Mouse (Mus musculus): ENCODE measurements around the gene Cdip1. TPM values are rescaled to one million over a fixed set of nuclear protein-coding genes. Genes with fewer than 3 reads are reported as not detected.

The Cdip1 gene
- polyA plus RNA-seq, 1 experiment from 2014 or later: 35.4 TPM

- 75% methylated on average over 1 of the region's 1 CpGs for WGBS
- no peak for ATAC-seq (ENCODE audit: low FRiP score, low TSS enrichment)
- no peak for TF ChIP-seq EP300 (optimal IDR thresholded peaks at IDR 0.05)
- no peak for DNase-seq (ENCODE audit: low spot score)
- Histone ChIP-seq H3K4me2 (replicated peaks; ENCODE audit: low read depth) (no peak overlapping the region), H3K4me1 (replicated peaks; ENCODE audit: control insufficient read depth, insufficient read depth) (0 out of 2 replicates have a peak, but pooled peaks cover 3% of the 10 kb centered on the region), H3K9me3 (ENCODE audit: control insufficient read depth, low read length) (no peaks in the 10 kb centered on the region), H3K4me3 (ENCODE audit: low read depth, low read length) (no peak overlapping the region), H3K36me3 (ENCODE audit: control insufficient read depth, insufficient read depth, low read length) (no peaks in the 10 kb centered on the region), H3K9ac (ENCODE audit: low read length) (no peak overlapping the region), H3K27me3 (ENCODE audit: control insufficient read depth, insufficient read depth, low read length) (no peaks in the 10 kb centered on the region), H3K27ac (replicated peaks) (no peak overlapping the region)
Observed at GRCm38 (mm10) chr16:4727526-4727925, 62.6 kb downstream of the Cdip1 start.

DNA sequence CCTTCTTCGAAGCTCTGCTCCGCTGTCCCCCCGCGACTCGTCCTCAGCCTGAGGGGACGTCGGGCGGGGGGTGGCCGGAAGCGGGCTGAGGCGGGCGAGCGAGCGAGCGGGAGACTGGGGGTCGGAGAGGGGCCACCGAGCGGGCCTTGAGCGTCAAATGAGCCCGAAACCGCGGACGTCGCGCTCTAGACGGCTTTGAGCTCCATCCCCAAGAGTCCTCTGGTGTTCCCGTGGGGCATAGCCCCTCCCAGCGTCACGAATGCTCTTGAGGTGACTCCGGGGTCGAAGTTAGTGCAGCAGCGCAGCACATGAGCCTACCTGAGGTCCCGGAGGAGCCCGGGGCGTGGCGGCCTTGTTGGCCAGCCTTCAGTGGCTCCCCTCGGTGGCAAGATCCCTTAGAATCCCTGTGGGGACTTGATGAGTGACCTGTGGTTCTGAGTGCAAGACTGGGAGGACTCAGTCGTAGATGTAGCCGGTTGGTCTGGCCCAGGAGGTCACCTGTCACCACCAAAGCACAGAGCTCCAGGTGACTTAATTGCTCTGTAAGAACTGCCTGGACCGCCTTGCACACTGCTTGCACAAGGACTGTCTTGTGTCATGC lies 63.5 kb downstream of the Cdip1 start:
- no peaks in the 10 kb centered on the region for H3K36me3 ChIP-seq (ENCODE audit: control insufficient read depth, insufficient read depth, low read length)
- peak overlapping the region; percentile 86 for H3K27ac ChIP-seq (replicated peaks)
- peak overlapping the region; percentile 85 for H3K4me3 ChIP-seq (ENCODE audit: low read depth, low read length)
- WGBS: under 1% methylated on average over 37 of the region's 40 CpGs
- ATAC-seq (ENCODE audit: low FRiP score, low TSS enrichment) (peak; percentile 75), DNase-seq (ENCODE audit: low spot score) (peak; percentile 61)
- no peak for TF ChIP-seq CTCF (IDR thresholded peaks at IDR 0.05; ENCODE audit: low read depth)
- TF ChIP-seq EP300 (optimal IDR thresholded peaks at IDR 0.05): no peak
- H3K4me2 ChIP-seq (replicated peaks; ENCODE audit: low read depth): peak overlapping the region; percentile 81
- 0 out of 2 replicates have a peak, but pooled peaks cover 3% of the 10 kb centered on the region for H3K4me1 ChIP-seq (replicated peaks; ENCODE audit: control insufficient read depth, insufficient read depth)
- no peaks in the 10 kb centered on the region for H3K9me3 ChIP-seq (ENCODE audit: control insufficient read depth, low read length)
- peak overlapping the region; percentile 90 for H3K9ac ChIP-seq (ENCODE audit: low read length)
- H3K27me3 ChIP-seq (ENCODE audit: control insufficient read depth, insufficient read depth, low read length): no peaks in the 10 kb centered on the region

DNA sequence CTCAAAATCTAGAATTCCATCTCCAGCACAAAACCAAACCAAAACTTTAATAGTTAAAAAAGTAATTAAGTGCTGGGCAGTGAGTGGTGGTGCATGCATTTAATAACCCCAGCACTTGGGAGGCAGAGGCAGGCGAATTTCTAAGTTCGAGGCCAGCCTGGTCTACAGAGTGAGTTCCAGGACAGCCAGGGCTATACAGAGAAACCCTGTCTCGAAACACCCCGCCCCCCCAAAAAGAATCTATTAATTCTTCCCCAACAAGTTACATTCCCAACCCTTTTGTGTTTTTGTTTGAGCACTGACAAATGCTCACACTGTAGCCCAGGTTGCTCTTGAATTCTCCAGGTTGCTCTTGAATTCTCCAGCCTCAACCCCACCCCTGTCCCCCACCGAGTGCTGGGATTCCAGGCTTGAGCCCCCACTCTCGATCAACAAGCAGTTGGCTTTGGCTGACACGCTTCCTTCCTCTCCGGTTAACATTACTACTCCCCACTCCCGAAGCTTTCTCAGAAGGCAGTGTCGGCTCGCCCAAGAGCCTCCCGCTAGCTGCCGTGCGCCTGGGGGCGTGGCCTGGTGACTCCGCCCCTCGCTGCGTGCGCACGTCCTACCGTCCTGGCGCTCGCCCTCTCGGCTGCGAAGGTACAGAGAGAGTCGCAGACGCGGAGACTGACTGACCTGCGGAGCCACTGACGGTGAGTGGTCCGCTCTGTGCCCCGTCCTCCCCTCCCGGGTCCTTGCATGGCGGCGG lies 64.1 kb downstream of the Cdip1 start, which contains the start of gene Hmox2:
Hmox2 (plus strand) TSS at position 582 of the 748 bp plus-strand sequence.
- Histone ChIP-seq H3K4me3 (ENCODE audit: low read depth, low read length) (peak within 1 kb of the TSS; percentile 85), H3K27ac (replicated peaks) (peak within 1 kb of the TSS; percentile 86), H3K4me2 (replicated peaks; ENCODE audit: low read depth) (peak within 1 kb of the TSS; percentile 81), H3K36me3 (ENCODE audit: control insufficient read depth, insufficient read depth, low read length) (no peaks in the 10 kb centered on the region), H3K9ac (ENCODE audit: low read length) (peak within 1 kb of the TSS; percentile 90), H3K27me3 (ENCODE audit: control insufficient read depth, insufficient read depth, low read length) (no peaks in the 10 kb centered on the region), H3K4me1 (replicated peaks; ENCODE audit: control insufficient read depth, insufficient read depth) (0 out of 2 replicates have a peak, but pooled peaks cover 3% of the 10 kb centered on the region), H3K9me3 (ENCODE audit: control insufficient read depth, low read length) (no peaks in the 10 kb centered on the region)
- DNase-seq (ENCODE audit: low spot score): peak; percentile 95
- 5% methylated on average over 35 of the region's 35 CpGs for WGBS
- TF ChIP-seq CTCF (IDR thresholded peaks at IDR 0.05; ENCODE audit: low read depth) (no peak), EP300 (optimal IDR thresholded peaks at IDR 0.05) (no peak)
- ATAC-seq (ENCODE audit: low FRiP score, low TSS enrichment): peak; percentile 95

DNA sequence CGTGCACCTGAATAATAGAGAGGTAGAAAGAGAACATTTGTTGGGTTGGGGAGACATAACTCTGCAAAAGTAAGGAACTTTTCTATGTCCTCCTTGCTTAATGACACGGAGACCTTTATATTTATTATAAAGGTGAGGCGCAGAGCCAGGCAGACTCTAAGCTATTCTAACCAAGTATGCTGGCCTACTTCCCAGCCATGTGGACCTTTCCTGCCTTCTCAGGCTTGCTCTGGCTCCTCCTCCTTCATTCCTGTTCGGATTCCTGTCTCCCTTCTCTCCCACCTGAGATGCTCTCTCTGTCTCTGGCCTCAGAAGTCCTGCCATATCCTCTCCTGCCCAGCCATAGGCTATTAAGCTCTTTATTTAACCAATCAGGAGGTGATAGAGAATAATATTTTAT lies 64.8 kb downstream of the Cdip1 start:
- WGBS: 54% methylated on average over 4 of the region's 4 CpGs
- Histone ChIP-seq H3K4me1 (replicated peaks; ENCODE audit: control insufficient read depth, insufficient read depth) (0 out of 2 replicates have a peak, but pooled peaks cover 3% of the 10 kb centered on the region), H3K4me3 (ENCODE audit: low read depth, low read length) (no peak overlapping the region), H3K9ac (ENCODE audit: low read length) (no peak overlapping the region), H3K27ac (replicated peaks) (no peak overlapping the region), H3K9me3 (ENCODE audit: control insufficient read depth, low read length) (no peaks in the 10 kb centered on the region), H3K36me3 (ENCODE audit: control insufficient read depth, insufficient read depth, low read length) (no peaks in the 10 kb centered on the region), H3K27me3 (ENCODE audit: control insufficient read depth, insufficient read depth, low read length) (no peaks in the 10 kb centered on the region), H3K4me2 (replicated peaks; ENCODE audit: low read depth) (no peak overlapping the region)
- ATAC-seq (ENCODE audit: low FRiP score, low TSS enrichment): no peak
- TF ChIP-seq EP300 (optimal IDR thresholded peaks at IDR 0.05): no peak
- no peak for TF ChIP-seq CTCF (IDR thresholded peaks at IDR 0.05; ENCODE audit: low read depth)
- no peak for DNase-seq (ENCODE audit: low spot score)

GRCm38 (mm10) chr16:4722915-4723209 lies 67.2 kb downstream of the Cdip1 start:
- ATAC-seq (ENCODE audit: low FRiP score, low TSS enrichment) (no peak), DNase-seq (ENCODE audit: low spot score) (no peak)
- Histone ChIP-seq H3K4me1 (replicated peaks; ENCODE audit: control insufficient read depth, insufficient read depth) (0 out of 2 replicates have a peak, but pooled peaks cover 3% of the 10 kb centered on the region), H3K27me3 (ENCODE audit: control insufficient read depth, insufficient read depth, low read length) (no peaks in the 10 kb centered on the region), H3K9ac (ENCODE audit: low read length) (no peak overlapping the region), H3K27ac (replicated peaks) (peak overlapping the region; percentile 58; the same call in 1 of the 2 replicates), H3K4me2 (replicated peaks; ENCODE audit: low read depth) (no peak overlapping the region), H3K4me3 (ENCODE audit: low read depth, low read length) (no peak overlapping the region), H3K9me3 (ENCODE audit: control insufficient read depth, low read length) (no peaks in the 10 kb centered on the region), H3K36me3 (ENCODE audit: control insufficient read depth, insufficient read depth, low read length) (no peaks in the 10 kb centered on the region)
- WGBS: 55% methylated on average over 3 of the region's 3 CpGs
- no peak for TF ChIP-seq CTCF (IDR thresholded peaks at IDR 0.05; ENCODE audit: low read depth)
- no peak for TF ChIP-seq EP300 (optimal IDR thresholded peaks at IDR 0.05)

Measured in stomach, postnatal 0 days (tissue).